Mouse (Mus musculus): ENCODE results near the gene Abl2. TPM values are rescaled to one million over a fixed set of nuclear protein-coding genes. Genes with fewer than 3 reads are reported as not detected.

Abl2 gene
- total RNA-seq, 1 experiment: 41.1 TPM

GRCm38 (mm10) chr1:156620292-156620909 lies 61.8 kb downstream of the Abl2 start:
- peaks cover 2% of the 10 kb centered on the region; the same call in 1 of the 2 replicates for H3K36me3 ChIP-seq (ENCODE audit: control insufficient read depth, insufficient read depth, low read length, poor library complexity, severe bottlenecking)
- H3K4me3 ChIP-seq (ENCODE audit: insufficient read depth in 1 of 2, low read depth in 1 of 2, low read length in 2 of 2, poor library complexity in 1 of 2, severe bottlenecking in 1 of 2): no peak overlapping the region
- H3K9ac ChIP-seq (ENCODE audit: insufficient read depth, low read depth, low read length, poor library complexity, severe bottlenecking): no peak overlapping the region
- H3K9me3 ChIP-seq (ENCODE audit: control insufficient read depth, insufficient read depth, low read depth, low read length): no peaks in the 10 kb centered on the region
- in situ Hi-C loops (cut with MboI; ENCODE audit: low sequenced_read_pairs in 2 of 2, unreplicated experiment in 2 of 2): no loop called here
- no peak for DNase-seq (ENCODE audit: low read depth, low spot score)
- H3K4me1 ChIP-seq (ENCODE audit: control insufficient read depth in 2 of 2, insufficient read depth in 2 of 2, low read length in 2 of 2, poor library complexity in 1 of 2): peaks cover 4 to 11% of the 10 kb centered on the region in 2 experiments; a peak in 3 of 4 replicates
- no peak overlapping the region for H3K27ac ChIP-seq (ENCODE audit: insufficient read depth, low read depth, low read length, poor library complexity, severe bottlenecking)
- no peak for TF ChIP-seq ZNF384 (IDR thresholded peaks at IDR 0.05; ENCODE audit: low read depth, low read length)
- TF ChIP-seq MAFK (IDR thresholded peaks at IDR 0.05; ENCODE audit: insufficient read depth, low read depth, low read length): no peak
- no peak for TF ChIP-seq ZC3H11A (IDR thresholded peaks at IDR 0.05; ENCODE audit: borderline replicate concordance, low read depth, low read length)
- TF ChIP-seq CHD2 (IDR thresholded peaks at IDR 0.05; ENCODE audit: low read depth, low read length): no peak
- TF ChIP-seq HCFC1 (IDR thresholded peaks at IDR 0.05; ENCODE audit: borderline replicate concordance, insufficient read depth, low read length): no peak

GRCm38 (mm10) chr1:156620951-156621350 lies 62.4 kb downstream of the Abl2 start:
- H3K9me3 ChIP-seq (ENCODE audit: control insufficient read depth, insufficient read depth, low read depth, low read length): no peaks in the 10 kb centered on the region
- DNase-seq (ENCODE audit: low read depth, low spot score): no peak
- no peak overlapping the region for H3K4me3 ChIP-seq (ENCODE audit: insufficient read depth in 1 of 2, low read depth in 1 of 2, low read length in 2 of 2, poor library complexity in 1 of 2, severe bottlenecking in 1 of 2)
- peaks cover 4 to 11% of the 10 kb centered on the region in 2 experiments; a peak in 2 of 4 replicates for H3K4me1 ChIP-seq (ENCODE audit: control insufficient read depth in 2 of 2, insufficient read depth in 2 of 2, low read length in 2 of 2, poor library complexity in 1 of 2)
- in situ Hi-C loops (cut with MboI; ENCODE audit: low sequenced_read_pairs in 2 of 2, unreplicated experiment in 2 of 2): no loop called here
- peaks cover 2% of the 10 kb centered on the region; the same call in 1 of the 2 replicates for H3K36me3 ChIP-seq (ENCODE audit: control insufficient read depth, insufficient read depth, low read length, poor library complexity, severe bottlenecking)
- no peak overlapping the region for H3K27ac ChIP-seq (ENCODE audit: insufficient read depth, low read depth, low read length, poor library complexity, severe bottlenecking)
- no peak overlapping the region for H3K9ac ChIP-seq (ENCODE audit: insufficient read depth, low read depth, low read length, poor library complexity, severe bottlenecking)
- TF ChIP-seq HCFC1 (IDR thresholded peaks at IDR 0.05; ENCODE audit: borderline replicate concordance, insufficient read depth, low read length) (no peak), ZNF384 (IDR thresholded peaks at IDR 0.05; ENCODE audit: low read depth, low read length) (no peak), ZC3H11A (IDR thresholded peaks at IDR 0.05; ENCODE audit: borderline replicate concordance, low read depth, low read length) (no peak), MAFK (IDR thresholded peaks at IDR 0.05; ENCODE audit: insufficient read depth, low read depth, low read length) (no peak), CHD2 (IDR thresholded peaks at IDR 0.05; ENCODE audit: low read depth, low read length) (no peak)

- H3K9ac ChIP-seq (ENCODE audit: insufficient read depth, low read depth, low read length, poor library complexity, severe bottlenecking): no peak overlapping the region
- H3K27ac ChIP-seq (ENCODE audit: insufficient read depth, low read depth, low read length, poor library complexity, severe bottlenecking): no peak overlapping the region
- in situ Hi-C loops (cut with MboI; ENCODE audit: low sequenced_read_pairs in 2 of 2, unreplicated experiment in 2 of 2): no loop called here
- peaks cover 0 to 2% of the 10 kb centered on the region in 2 experiments; a peak in 1 of 4 replicates for H3K4me1 ChIP-seq (ENCODE audit: control insufficient read depth in 2 of 2, insufficient read depth in 2 of 2, low read length in 2 of 2, poor library complexity in 1 of 2)
- DNase-seq (ENCODE audit: low read depth, low spot score): no peak
- no peak overlapping the region for H3K4me3 ChIP-seq (ENCODE audit: insufficient read depth in 1 of 2, low read depth in 1 of 2, low read length in 2 of 2, poor library complexity in 1 of 2, severe bottlenecking in 1 of 2)
- H3K9me3 ChIP-seq (ENCODE audit: control insufficient read depth, insufficient read depth, low read depth, low read length): no peaks in the 10 kb centered on the region
- TF ChIP-seq MAFK (IDR thresholded peaks at IDR 0.05; ENCODE audit: insufficient read depth, low read depth, low read length) (no peak), ZNF384 (IDR thresholded peaks at IDR 0.05; ENCODE audit: low read depth, low read length) (no peak), CHD2 (IDR thresholded peaks at IDR 0.05; ENCODE audit: low read depth, low read length) (no peak), ZC3H11A (IDR thresholded peaks at IDR 0.05; ENCODE audit: borderline replicate concordance, low read depth, low read length) (no peak)
- peaks cover 3% of the 10 kb centered on the region; the same call in 1 of the 2 replicates for H3K36me3 ChIP-seq (ENCODE audit: control insufficient read depth, insufficient read depth, low read length, poor library complexity, severe bottlenecking)
Observed at GRCm38 (mm10) chr1:156624231-156624630, 65.6 kb downstream of the Abl2 start.

- H3K36me3 ChIP-seq (ENCODE audit: control insufficient read depth, insufficient read depth, low read length, poor library complexity, severe bottlenecking): peaks cover 11% of the 10 kb centered on the region; the same call in 1 of the 2 replicates
- no peak overlapping the region for H3K9ac ChIP-seq (ENCODE audit: insufficient read depth, low read depth, low read length, poor library complexity, severe bottlenecking)
- no peak overlapping the region for H3K4me3 ChIP-seq (ENCODE audit: insufficient read depth in 1 of 2, low read depth in 1 of 2, low read length in 2 of 2, poor library complexity in 1 of 2, severe bottlenecking in 1 of 2)
- in situ Hi-C loops (cut with MboI; ENCODE audit: low sequenced_read_pairs in 2 of 2, unreplicated experiment in 2 of 2): no loop called here
- no peak for TF ChIP-seq ZNF384 (IDR thresholded peaks at IDR 0.05; ENCODE audit: low read depth, low read length)
- H3K27ac ChIP-seq (ENCODE audit: insufficient read depth, low read depth, low read length, poor library complexity, severe bottlenecking): no peak overlapping the region
- DNase-seq (ENCODE audit: low read depth, low spot score): peak; percentile 65
- H3K4me1 ChIP-seq (ENCODE audit: control insufficient read depth in 2 of 2, insufficient read depth in 2 of 2, low read length in 2 of 2, poor library complexity in 1 of 2): no peaks in the 10 kb centered on the region
- no peaks in the 10 kb centered on the region for H3K9me3 ChIP-seq (ENCODE audit: control insufficient read depth, insufficient read depth, low read depth, low read length)
Observed at GRCm38 (mm10) chr1:156626729-156627128, 68.1 kb downstream of the Abl2 start.

GRCm38 (mm10) chr1:156629984-156630383 lies 71.4 kb downstream of the Abl2 start:
- H3K27ac ChIP-seq (ENCODE audit: insufficient read depth, low read depth, low read length, poor library complexity, severe bottlenecking): no peak overlapping the region
- H3K9ac ChIP-seq (ENCODE audit: insufficient read depth, low read depth, low read length, poor library complexity, severe bottlenecking): no peak overlapping the region
- no peak for DNase-seq (ENCODE audit: low read depth, low spot score)
- no peaks in the 10 kb centered on the region for H3K9me3 ChIP-seq (ENCODE audit: control insufficient read depth, insufficient read depth, low read depth, low read length)
- H3K36me3 ChIP-seq (ENCODE audit: control insufficient read depth, insufficient read depth, low read length, poor library complexity, severe bottlenecking): peaks cover 25% of the 10 kb centered on the region
- TF ChIP-seq HCFC1 (IDR thresholded peaks at IDR 0.05; ENCODE audit: borderline replicate concordance, insufficient read depth, low read length) (no peak), ZNF384 (IDR thresholded peaks at IDR 0.05; ENCODE audit: low read depth, low read length) (no peak)
- no peak overlapping the region for H3K4me3 ChIP-seq (ENCODE audit: insufficient read depth in 1 of 2, low read depth in 1 of 2, low read length in 2 of 2, poor library complexity in 1 of 2, severe bottlenecking in 1 of 2)
- H3K4me1 ChIP-seq (ENCODE audit: control insufficient read depth in 2 of 2, insufficient read depth in 2 of 2, low read length in 2 of 2, poor library complexity in 1 of 2): no peaks in the 10 kb centered on the region
- in situ Hi-C loops (cut with MboI; ENCODE audit: low sequenced_read_pairs in 2 of 2, unreplicated experiment in 2 of 2): no loop called here
